Mouse (Mus musculus) heart, embryonic 16.5 days (tissue): ENCODE results near the gene Cenpl. TPM values are rescaled to one million over a fixed set of nuclear protein-coding genes. Genes with fewer than 3 reads are reported as not detected.

ENCODE experiments used
- ATAC-seq: fragments of 200-750 bp; cut with Nextera tagmentation; replicated peaks from 2 replicates; pipeline ENCODE4 v1.8.0; 2017; ENCODE audit warnings: moderate number of reproducible peaks; ENCODE audit not compliant: insufficient read depth, low FRiP score; ENCODE audit errors: extremely low read depth
- H3K27ac ChIP-seq: fragments of 300-500 bp; sonication (generic); 2 replicates; pipeline ENCODE4 v1.5.1; 2014; ENCODE audit warnings: mild to moderate bottlenecking, low read length, control low read depth, moderate library complexity
- H3K27me3 ChIP-seq: fragments of 300-500 bp; sonication (generic); 2 replicates; pipeline ENCODE4 v1.6.1; 2014; ENCODE audit warnings: low read length, mixed read lengths; ENCODE audit not compliant: control insufficient read depth, insufficient read depth
- H3K36me3 ChIP-seq: fragments of 300-500 bp; sonication (generic); 2 replicates; pipeline ENCODE4 v1.6.1; 2014; ENCODE audit not compliant: control insufficient read depth, insufficient read depth
- H3K4me1 ChIP-seq: fragments of 300-500 bp; sonication (generic); 2 replicates; pipeline ENCODE4 v1.6.1; 2014; ENCODE audit warnings: low read length, mixed read lengths; ENCODE audit not compliant: control insufficient read depth, insufficient read depth
- H3K4me2 ChIP-seq: fragments of 300-500 bp; sonication (generic); 2 replicates; pipeline ENCODE4 v1.6.1; 2014; ENCODE audit warnings: low read depth, mild to moderate bottlenecking, control low read depth, low read length
- H3K4me3 ChIP-seq: fragments of 300-500 bp; sonication (generic); 2 replicates; pipeline ENCODE4 v1.5.1; 2014; ENCODE audit warnings: mild to moderate bottlenecking, control low read depth, low read length
- H3K9ac ChIP-seq: fragments of 300-500 bp; sonication (generic); 2 replicates; pipeline ENCODE4 v1.6.1; 2014; ENCODE audit warnings: low read length, control low read depth
- H3K9me3 ChIP-seq: fragments of 300-500 bp; sonication (generic); replicated peaks from 2 replicates; pipeline ENCODE4 v1.6.1; 2016; ENCODE audit warnings: low read length; ENCODE audit not compliant: control insufficient read depth
- WGBS: fragments of 180-500 bp; shearing (Covaris S2); extraction: QIAGEN DNeasy Blood & Tissue Kit; methylation state at CpG from one replicate; pipeline ENCODE4 v1.1.7; 2014; 5-methylcytosine and 5-hydroxymethylcytosine counted together
- polyA plus RNA-seq: library from polyadenylated mRNA; unstranded; fragments of >200 nt; fragmentation: Nextera tagmentation; extraction: Ambion mirVana; gene quantifications from 2 replicates; pipeline ENCODE4 v1.2.1, GENCODE M21; 2015

The Cenpl gene
- polyA plus RNA-seq, 1 experiment from 2014 or later = 22.9 TPM

DNA sequence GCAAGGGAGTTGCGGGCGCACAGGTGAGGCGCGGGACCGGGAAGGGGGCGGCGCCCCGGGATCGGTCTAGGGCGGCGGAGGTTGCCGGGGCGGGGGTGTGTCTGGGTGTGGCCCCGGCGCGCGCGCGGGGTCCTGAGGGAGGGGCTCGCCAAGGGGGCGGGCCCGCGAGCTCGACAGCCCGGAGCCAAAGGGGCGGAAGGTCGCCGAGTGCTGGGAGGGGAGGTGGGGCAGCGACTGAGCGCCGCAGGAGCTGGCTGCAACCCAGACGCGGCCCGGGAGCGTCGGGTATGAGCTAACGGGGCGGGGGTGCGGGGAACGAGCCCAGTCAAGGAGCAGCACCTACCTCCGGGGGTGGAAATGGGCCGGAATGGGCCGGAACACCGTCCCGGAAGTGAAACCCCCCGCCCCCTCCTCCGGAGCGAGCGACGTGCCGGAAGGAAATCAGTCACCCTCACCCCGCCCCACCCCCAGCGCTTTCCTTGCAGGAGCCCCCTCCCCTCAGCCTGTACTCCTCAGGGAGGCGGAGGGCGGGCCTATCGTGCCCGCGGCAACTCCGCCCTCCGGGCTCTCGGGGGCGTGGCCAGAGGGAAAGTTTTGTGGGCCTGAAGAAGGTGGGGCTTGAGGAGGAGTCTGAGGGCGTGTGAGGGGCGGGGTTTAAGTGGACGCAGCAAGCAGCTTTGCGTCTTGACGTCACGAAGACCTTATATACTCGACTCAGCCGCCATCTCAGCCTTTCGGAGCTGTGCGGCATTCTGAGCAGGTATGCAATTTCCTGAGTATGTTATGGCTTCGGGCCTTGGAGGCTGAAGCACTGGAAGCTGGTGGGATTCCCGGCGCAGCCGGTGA, 35.9 kb upstream of the Cenpl start, which contains the start of gene Zbtb37:
TSS of gene Zbtb37 (minus strand) at position 415 of the 846 bp plus-strand sequence.
- Histone ChIP-seq H3K27ac (peak within 1 kb of the TSS; percentile 88), H3K9ac (peak within 1 kb of the TSS; percentile 90), H3K4me1 (peaks cover 22% of the 10 kb centered on the region), H3K4me3 (peak within 1 kb of the TSS; percentile 74), H3K4me2 (peak within 1 kb of the TSS; percentile 91), H3K27me3 (no peaks in the 10 kb centered on the region), H3K9me3 (no peaks in the 10 kb centered on the region), H3K36me3 (peaks cover 45% of the 10 kb centered on the region)
- 1% methylated on average over 70 of the region's 76 CpGs for WGBS
- ATAC-seq = peak; percentile 90

DNA sequence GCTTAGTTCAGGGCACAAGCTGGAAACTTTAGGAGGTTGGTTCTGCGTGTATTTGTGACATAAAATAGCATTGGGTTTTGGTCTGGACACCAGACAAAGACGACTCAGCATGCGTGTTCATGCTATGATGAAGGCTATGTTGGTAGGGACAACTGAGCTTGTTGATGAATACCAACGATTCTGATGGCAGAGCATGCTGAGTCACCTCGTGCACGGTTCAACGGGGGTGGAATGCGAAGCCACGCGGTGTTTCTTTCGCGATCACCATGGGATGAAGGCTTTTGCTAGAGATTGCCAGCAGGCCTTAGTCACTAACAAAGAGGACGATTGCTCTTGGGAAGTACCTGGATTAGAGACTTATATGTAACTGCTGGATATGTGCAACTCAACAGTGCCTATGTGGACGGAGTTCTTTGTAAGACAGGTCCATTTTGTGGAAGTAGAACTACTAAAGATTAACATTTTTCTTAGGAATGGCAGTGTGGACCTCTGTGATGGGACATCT, 35.2 kb upstream of the Cenpl start:
- H3K27me3 ChIP-seq = no peaks in the 10 kb centered on the region
- H3K36me3 ChIP-seq = peaks cover 43% of the 10 kb centered on the region
- peak overlapping the region; percentile 88 for H3K27ac ChIP-seq
- ATAC-seq = no peak
- H3K9me3 ChIP-seq = no peaks in the 10 kb centered on the region
- WGBS = 0% methylated on average over 14 of the region's 14 CpGs
- H3K9ac ChIP-seq = peak overlapping the region; percentile 90
- H3K4me2 ChIP-seq = peak overlapping the region; percentile 91
- peaks cover 22% of the 10 kb centered on the region for H3K4me1 ChIP-seq
- H3K4me3 ChIP-seq = peak overlapping the region; percentile 74

- Histone ChIP-seq H3K4me1 (peaks cover 22% of the 10 kb centered on the region), H3K36me3 (peaks cover 41% of the 10 kb centered on the region), H3K27me3 (no peaks in the 10 kb centered on the region), H3K9ac (peak overlapping the region; percentile 90), H3K27ac (peak overlapping the region; percentile 88), H3K4me2 (peak overlapping the region; percentile 91), H3K9me3 (no peaks in the 10 kb centered on the region), H3K4me3 (peak overlapping the region; percentile 74)
- WGBS = under 1% methylated on average over 6 of the region's 6 CpGs
- ATAC-seq = no peak
Observed at GRCm38 (mm10) chr1:161035786-161036404, 34.6 kb upstream of the Cenpl start.

DNA sequence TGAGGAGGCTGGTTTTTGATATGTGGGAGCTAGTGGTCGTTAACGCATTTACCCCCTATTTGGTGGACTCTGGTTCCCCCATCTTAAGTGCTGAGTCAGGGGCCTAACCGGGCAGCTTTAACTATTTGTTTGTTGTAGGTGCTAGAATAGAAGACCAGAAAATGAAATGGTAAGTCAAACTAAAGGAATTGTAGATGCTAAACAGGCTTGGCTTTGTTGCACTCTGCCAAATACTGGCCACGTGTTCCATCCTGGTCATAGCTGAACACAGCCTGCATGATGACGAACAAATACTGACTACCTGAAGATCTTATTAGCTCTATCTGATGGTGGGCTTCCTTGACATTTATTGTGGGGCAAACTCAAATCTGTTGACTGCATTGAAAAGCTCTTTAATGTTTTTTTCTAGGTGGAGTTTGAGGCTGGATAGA, 34.1 kb upstream of the Cenpl start:
- H3K36me3 ChIP-seq = peaks cover 39% of the 10 kb centered on the region
- under 1% methylated on average over 5 of the region's 5 CpGs for WGBS
- peak overlapping the region; percentile 88 for H3K27ac ChIP-seq
- H3K4me3 ChIP-seq = peak overlapping the region; percentile 74
- no peaks in the 10 kb centered on the region for H3K27me3 ChIP-seq
- ATAC-seq = no peak
- H3K4me1 ChIP-seq = peaks cover 22% of the 10 kb centered on the region
- H3K4me2 ChIP-seq = peak overlapping the region; percentile 91
- H3K9me3 ChIP-seq = no peaks in the 10 kb centered on the region
- H3K9ac ChIP-seq = peak overlapping the region; percentile 90

DNA sequence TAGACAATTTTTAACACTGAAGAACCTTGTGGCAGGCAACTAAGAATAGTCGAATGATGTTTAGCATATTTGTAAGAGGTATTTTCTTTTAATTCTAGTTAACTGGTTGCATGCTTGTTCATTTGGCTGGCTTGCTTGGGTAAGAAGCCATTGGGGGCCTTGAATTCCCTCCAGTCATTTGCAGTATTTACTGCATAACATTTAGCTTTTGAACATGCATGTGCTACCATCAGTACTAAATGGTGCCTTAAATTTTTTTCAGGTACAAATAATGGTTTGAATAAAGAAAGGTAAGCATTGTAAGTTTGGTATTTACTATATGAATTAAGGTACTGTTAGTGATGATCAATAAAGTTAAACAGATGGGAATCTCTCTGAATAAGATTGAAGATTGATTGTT, 33.5 kb upstream of the Cenpl start:
- ATAC-seq = no peak
- H3K27ac ChIP-seq = peak overlapping the region; percentile 88
- no peaks in the 10 kb centered on the region for H3K27me3 ChIP-seq
- WGBS = 5% methylated on average over 1 of the region's 1 CpGs
- peak overlapping the region; percentile 91 for H3K4me2 ChIP-seq
- H3K36me3 ChIP-seq = peaks cover 36% of the 10 kb centered on the region
- H3K4me1 ChIP-seq = peaks cover 22% of the 10 kb centered on the region
- H3K9me3 ChIP-seq = no peaks in the 10 kb centered on the region
- H3K4me3 ChIP-seq = peak overlapping the region; percentile 74
- peak overlapping the region; percentile 90 for H3K9ac ChIP-seq

DNA sequence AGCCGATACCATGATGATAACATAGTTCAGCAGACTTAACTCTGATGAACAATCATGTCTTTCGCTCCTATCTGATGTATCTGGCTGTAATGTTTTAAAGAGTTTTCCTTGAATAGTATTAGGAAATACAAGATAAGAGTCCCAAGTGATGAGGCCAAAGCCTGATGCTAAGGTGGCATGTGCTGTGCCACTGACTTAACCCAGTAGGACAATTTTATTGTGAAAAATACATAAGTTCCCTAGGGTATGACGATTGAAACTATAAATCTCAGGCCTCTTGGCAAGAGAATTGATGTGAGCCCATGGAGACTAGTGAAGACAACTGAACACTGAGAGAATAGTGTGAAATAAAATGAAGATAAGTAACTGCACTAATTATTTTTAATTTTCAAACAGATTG, 32.9 kb upstream of the Cenpl start:
- H3K27me3 ChIP-seq = no peaks in the 10 kb centered on the region
- H3K36me3 ChIP-seq = peaks cover 31% of the 10 kb centered on the region
- H3K9ac ChIP-seq = peak overlapping the region; percentile 52; the same call in 1 of the 2 replicates
- no peak for ATAC-seq
- H3K27ac ChIP-seq = peak overlapping the region; percentile 12; the same call in 1 of the 2 replicates
- H3K4me1 ChIP-seq = peaks cover 22% of the 10 kb centered on the region
- 30% methylated on average over 3 of the region's 3 CpGs for WGBS
- peak overlapping the region; percentile 43 for H3K4me3 ChIP-seq
- H3K9me3 ChIP-seq = no peaks in the 10 kb centered on the region
- H3K4me2 ChIP-seq = peak overlapping the region; percentile 55

DNA sequence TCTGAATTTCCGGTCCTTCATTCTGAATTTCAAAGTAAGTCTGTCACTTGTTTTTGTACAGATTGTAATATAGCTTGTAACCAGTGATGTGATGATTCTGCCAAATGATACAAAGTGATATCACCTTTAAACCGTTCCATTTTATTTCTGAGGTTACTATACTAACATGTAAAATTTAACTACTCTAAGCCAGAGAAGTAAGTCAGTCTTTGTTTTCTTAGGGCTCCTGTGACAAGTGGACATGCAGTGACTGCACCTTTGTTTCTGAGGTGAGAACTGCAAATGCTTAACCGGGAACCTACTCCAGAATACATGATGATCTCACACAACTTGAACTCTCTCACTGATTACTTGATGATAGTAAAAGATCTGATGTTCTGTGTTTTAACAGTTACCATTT, 32.5 kb upstream of the Cenpl start:
- 36% methylated on average over 3 of the region's 3 CpGs for WGBS
- Histone ChIP-seq H3K27me3 (no peaks in the 10 kb centered on the region), H3K27ac (no peak overlapping the region), H3K4me3 (no peak overlapping the region), H3K9ac (no peak overlapping the region), H3K4me1 (peaks cover 22% of the 10 kb centered on the region), H3K36me3 (peaks cover 31% of the 10 kb centered on the region), H3K4me2 (peak overlapping the region; percentile 55), H3K9me3 (no peaks in the 10 kb centered on the region)
- no peak for ATAC-seq

- Histone ChIP-seq H3K4me1 (peaks cover 16% of the 10 kb centered on the region), H3K36me3 (peaks cover 31% of the 10 kb centered on the region), H3K9ac (no peak overlapping the region), H3K4me3 (no peak overlapping the region), H3K27me3 (no peaks in the 10 kb centered on the region), H3K9me3 (no peaks in the 10 kb centered on the region), H3K27ac (no peak overlapping the region), H3K4me2 (no peak overlapping the region)
- ATAC-seq = no peak
- WGBS = 20% methylated on average over 3 of the region's 3 CpGs
Observed at GRCm38 (mm10) chr1:161038968-161039721, 31.4 kb upstream of the Cenpl start.
